Mouse (Mus musculus) R1 (cell line): ENCODE data around the gene Ctns.

Experiments used
- DNase-seq: peaks from one replicate; pipeline ENCODE4 v3.0.0-alpha.2; 2018; ENCODE audit warnings: low read depth, low spot score

The Ctns gene

GRCm38 (mm10) chr11:73194444-73194843 is 4.4 kb downstream of the Ctns start:
- DNase-seq: no peak

- no peak for DNase-seq
Observed at GRCm38 (mm10) chr11:73193047-73193446, 5.8 kb downstream of the Ctns start.

GRCm38 (mm10) chr11:73187231-73187630 is 11.6 kb downstream of the Ctns start:
- no peak for DNase-seq

GRCm38 (mm10) chr11:73185872-73186615 is 12.8 kb downstream of the Ctns start:
- DNase-seq: no peak

- no peak for DNase-seq
Observed at GRCm38 (mm10) chr11:73177895-73178294, 20.9 kb downstream of the Ctns start.

- peak; percentile 66 for DNase-seq
Observed at GRCm38 (mm10) chr11:73177509-73177875, 21.4 kb downstream of the Ctns start.

GRCm38 (mm10) chr11:73176608-73177508 is 22.0 kb downstream of the Ctns start, which contains the start of the genes Emc6 and Tax1bp3:
TSS of gene Emc6 (minus strand) at chr11:73177037.
TSS of gene Tax1bp3 (plus strand) at chr11:73177083.
- peak; percentile 99 for DNase-seq

GRCm38 (mm10) chr11:73176186-73176585 is 22.7 kb downstream of the Ctns start:
- DNase-seq: peak; percentile 18

GRCm38 (mm10) chr11:73175612-73176011 is 23.2 kb downstream of the Ctns start:
- peak; percentile 40 for DNase-seq

- no peak for DNase-seq
Observed at GRCm38 (mm10) chr11:73172186-73172585, 26.7 kb downstream of the Ctns start.

GRCm38 (mm10) chr11:73169231-73169630 is 29.6 kb downstream of the Ctns start:
- DNase-seq: peak; percentile 92

GRCm38 (mm10) chr11:73168576-73168975 is 30.3 kb downstream of the Ctns start:
- DNase-seq: peak; percentile 64

- no peak for DNase-seq
Observed at GRCm38 (mm10) chr11:73168071-73168470, 30.8 kb downstream of the Ctns start.

GRCm38 (mm10) chr11:73162284-73162683 is 36.6 kb downstream of the Ctns start:
- DNase-seq: no peak

GRCm38 (mm10) chr11:73161616-73162015 is 37.2 kb downstream of the Ctns start:
- no peak for DNase-seq

GRCm38 (mm10) chr11:73160811-73161200 is 38.0 kb downstream of the Ctns start:
- no peak for DNase-seq

GRCm38 (mm10) chr11:73159957-73160810 is 38.7 kb downstream of the Ctns start, which contains the start of gene P2rx5:
TSS of gene P2rx5 (plus strand) at chr11:73160421.
- DNase-seq: peak; percentile 71

- no peak for DNase-seq
Observed at GRCm38 (mm10) chr11:73155071-73155470, 43.8 kb downstream of the Ctns start.

GRCm38 (mm10) chr11:73148209-73148608 is 50.6 kb downstream of the Ctns start:
- peak; percentile 46 for DNase-seq

GRCm38 (mm10) chr11:73146975-73147365 is 51.9 kb downstream of the Ctns start:
- peak; percentile 80 for DNase-seq
